Mouse (Mus musculus) Patski (cell line): ENCODE results near the gene Smg6. TPM values are rescaled to one million over a fixed set of nuclear protein-coding genes. Genes with fewer than 3 reads are reported as not detected.

Source experiments
- ATAC-seq: fragments of 100-300 bp; one replicate; pipeline ENCODE4 v1.8.0; 2021
- CTCF ChIA-PET: fragments of 350-600 bp; sonication (Branson Sonifier 250); formaldehyde crosslinking; loops from one replicate; lab custom pipeline; 2022; ENCODE audit warnings: inconsistent platforms; lab: Charles Lee
- POLR2A ChIA-PET: fragments of 350-600 bp; sonication (Branson Sonifier 250); formaldehyde crosslinking; loops from one replicate; lab custom pipeline; 2022; ENCODE audit warnings: antibody characterized with exemption, inconsistent platforms; lab: Charles Lee
- DNase-seq: peaks from one replicate; pipeline ENCODE4 v3.0.0-alpha.2; 2011; ENCODE audit warnings: low read depth, low spot score
- H3K27me3 ChIP-seq: fragments of 371-371 bp; one replicate; pipeline ENCODE4 v1.5.1; 2021
- CTCF ChIP-seq: fragments of 100-300 bp; IDR thresholded peaks from one replicate; pipeline ENCODE4 v1.5.1; 2021
- in situ Hi-C: fragments of 300-500 bp; cut with MboI; formaldehyde crosslinking; loops from 3 replicates; pipeline ENCODE4 v1.11.1; 2018; ENCODE audit warnings: low pct_unique_long_range_greater_than_20kb, mixed read lengths
- polyA plus RNA-seq: library from polyadenylated mRNA; unstranded; gene quantifications from one replicate; pipeline ENCODE4 v1.2.3, GENCODE M21; 2021

Smg6 gene
- polyA plus RNA-seq, 1 experiment from 2014 or later, result 20.5 TPM

DNA sequence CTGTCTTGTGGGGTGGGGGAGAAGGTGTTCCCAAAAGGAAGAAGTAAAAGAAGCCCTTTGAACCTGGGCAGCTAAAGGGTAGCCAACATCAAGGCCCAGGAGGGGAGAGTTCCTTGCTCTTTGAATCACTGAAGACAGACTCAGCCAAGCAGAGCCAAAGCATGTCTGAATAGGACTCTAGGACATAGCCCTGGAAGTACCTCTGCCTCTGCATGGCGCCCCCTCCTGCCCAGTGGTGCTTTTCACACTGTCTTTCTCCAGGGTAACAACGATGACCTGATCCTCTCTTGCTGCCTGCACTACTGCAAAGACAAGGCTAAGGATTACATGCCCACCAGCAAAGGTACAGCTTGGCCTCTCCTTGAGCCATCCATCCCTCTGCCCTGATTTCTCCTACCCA, 233.9 kb downstream of the Smg6 start:
- in situ Hi-C loops, result loop anchor here (5.0 kb wide), 1 partner anchor 177 kb away; no protein-coding TSS in a partner anchor
- CTCF ChIA-PET, result interaction anchor here (0.9 to 2.1 kb wide), 5 partner anchors 9 to 178 kb away, joined by 3 to 16 read pairs (median 4); no protein-coding TSS in a partner anchor
- no peak for TF ChIP-seq CTCF
- ATAC-seq (no peak), DNase-seq (no peak)
- H3K27me3 ChIP-seq, result no peaks in the 10 kb centered on the region
- POLR2A ChIA-PET, result interaction anchor here (1.0 kb wide), 1 partner anchor 13 kb away, joined by 3 read pairs; no protein-coding TSS in a partner anchor

DNA sequence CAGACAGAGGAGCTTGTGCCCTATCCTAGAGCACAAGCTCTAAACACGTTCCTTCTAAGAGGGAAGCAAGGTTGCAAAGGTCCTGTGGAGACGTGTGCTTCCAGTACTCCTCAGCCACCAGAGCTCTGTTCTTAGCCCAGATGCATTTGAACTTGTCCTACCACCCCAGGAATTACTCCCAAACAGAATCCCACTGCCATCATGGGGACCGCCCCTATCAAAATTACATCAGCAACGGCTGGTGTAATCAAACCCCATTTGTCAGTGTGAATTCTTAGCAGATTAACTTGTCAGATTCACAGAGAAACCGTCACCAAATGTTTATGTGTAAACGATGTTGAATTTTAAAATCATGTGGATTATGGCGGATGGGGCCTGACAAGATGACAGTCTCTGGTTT, 235.3 kb downstream of the Smg6 start:
- in situ Hi-C loops, result no loop called here
- TF ChIP-seq CTCF, result no peak
- POLR2A ChIA-PET, result no interaction called here
- CTCF ChIA-PET, result interaction anchor here (0.9 to 2.1 kb wide), 3 partner anchors 9 to 180 kb away, joined by 3 to 16 read pairs (median 3); no protein-coding TSS in a partner anchor
- ATAC-seq (no peak), DNase-seq (no peak)
- H3K27me3 ChIP-seq, result no peaks in the 10 kb centered on the region

DNA sequence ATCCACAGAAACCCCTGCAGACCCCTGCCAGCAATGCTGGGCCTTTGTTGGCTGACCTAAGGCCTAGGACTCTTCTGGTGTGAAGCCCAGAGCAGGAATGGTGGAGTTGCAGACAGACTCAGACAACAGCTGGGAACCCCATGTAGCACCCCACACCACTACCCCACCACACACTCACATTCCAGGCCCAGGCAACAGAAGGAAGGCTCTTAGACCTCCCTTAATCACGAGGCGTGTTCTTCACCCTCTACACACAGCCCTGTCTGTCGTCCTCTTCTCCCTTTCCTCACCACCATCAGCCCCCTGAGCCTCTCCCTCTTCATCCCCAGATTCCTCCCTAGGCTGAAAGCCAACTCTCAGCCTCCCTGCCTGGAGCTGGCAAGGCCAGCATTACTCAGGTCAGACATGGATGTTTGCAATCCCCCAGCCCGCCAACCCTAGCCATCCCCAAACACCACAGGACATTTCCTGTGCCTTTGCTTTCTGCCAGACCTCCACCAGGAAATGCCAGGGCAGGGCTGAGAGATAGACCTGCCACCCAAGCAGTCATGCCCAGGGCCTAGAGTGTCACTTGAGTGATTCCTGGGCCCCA, 235.9 kb downstream of the Smg6 start:
- in situ Hi-C loops, result no loop called here
- DNase-seq (no peak), ATAC-seq (no peak)
- no peaks in the 10 kb centered on the region for H3K27me3 ChIP-seq
- ChIA-PET CTCF (no interaction called here), POLR2A (no interaction called here)
- no peak for TF ChIP-seq CTCF

DNA sequence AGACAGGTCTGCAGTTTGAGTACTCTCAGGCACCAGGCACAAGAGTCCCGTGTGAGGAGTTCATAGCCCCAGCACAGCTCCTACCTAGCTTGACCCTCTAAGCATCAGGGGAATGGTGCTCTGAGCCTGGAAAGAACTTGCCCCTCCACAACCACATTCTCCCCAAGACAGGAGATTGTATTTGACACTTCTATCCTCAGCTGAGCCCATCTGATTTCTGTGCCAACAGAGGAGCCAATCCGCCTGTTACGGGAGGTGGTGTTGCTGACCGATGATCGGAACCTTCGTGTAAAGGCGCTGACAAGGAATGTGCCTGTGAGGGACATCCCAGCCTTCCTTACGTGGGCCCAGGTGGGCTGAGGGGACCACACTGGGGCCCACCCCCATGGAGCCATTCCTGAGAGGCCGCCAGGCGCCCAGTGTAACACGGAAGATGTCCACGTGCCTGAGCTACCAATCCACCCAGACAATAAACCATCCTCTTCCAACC, 237.0 kb downstream of the Smg6 start:
- POLR2A ChIA-PET, result interaction anchor here (0.8 kb wide), 1 partner anchor 179 kb away, joined by 3 read pairs; no protein-coding TSS in a partner anchor
- CTCF ChIA-PET, result no interaction called here
- no peak for DNase-seq
- in situ Hi-C loops, result no loop called here
- ATAC-seq, result no peak
- TF ChIP-seq CTCF, result no peak
- H3K27me3 ChIP-seq, result no peaks in the 10 kb centered on the region

DNA sequence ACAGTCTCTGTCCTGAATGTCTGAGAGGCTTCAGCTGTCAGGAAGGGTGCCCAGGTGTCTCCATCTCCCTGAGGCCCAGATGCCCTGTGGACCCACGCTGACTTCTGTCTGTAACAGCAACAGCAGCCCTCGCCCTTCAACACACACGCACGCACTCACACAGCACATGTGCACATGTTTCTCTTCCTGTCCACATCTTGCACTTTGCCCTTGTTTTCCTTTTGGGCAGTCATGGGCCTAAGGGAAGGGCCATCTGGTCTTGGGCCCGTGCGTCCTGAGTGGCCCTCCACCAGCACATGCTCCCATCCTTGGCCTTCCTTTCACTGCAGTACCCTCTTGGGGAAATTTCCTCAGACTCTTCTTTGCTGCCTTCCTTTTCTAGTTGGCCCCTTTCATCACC, 237.8 kb downstream of the Smg6 start:
- POLR2A ChIA-PET, result interaction anchor here (0.8 kb wide), 1 partner anchor 179 kb away, joined by 3 read pairs; no protein-coding TSS in a partner anchor
- H3K27me3 ChIP-seq, result no peaks in the 10 kb centered on the region
- in situ Hi-C loops, result no loop called here
- CTCF ChIA-PET, result no interaction called here
- no peak for DNase-seq
- no peak for ATAC-seq
- TF ChIP-seq CTCF, result no peak

DNA sequence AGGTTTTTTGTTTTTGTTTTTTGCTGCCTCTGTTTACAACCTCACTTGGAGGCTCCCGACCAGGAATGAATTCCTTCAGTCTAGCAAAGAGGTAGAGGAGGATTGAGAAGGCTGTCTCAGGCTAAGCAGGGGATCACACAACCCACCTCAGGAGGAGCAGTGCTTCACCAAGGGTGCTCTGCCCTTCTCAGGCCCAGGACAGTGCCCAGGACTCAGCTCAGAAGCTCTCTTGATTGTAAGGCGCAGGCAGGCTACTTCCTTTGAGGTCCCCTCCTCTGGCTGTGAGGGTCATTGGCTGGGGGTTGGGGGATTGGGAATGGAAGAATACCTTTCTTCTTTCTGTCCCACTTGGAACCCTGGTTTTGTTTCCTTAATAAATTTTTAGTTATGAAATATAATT, 238.4 kb downstream of the Smg6 start:
- H3K27me3 ChIP-seq, result no peaks in the 10 kb centered on the region
- CTCF ChIA-PET, result no interaction called here

DNA sequence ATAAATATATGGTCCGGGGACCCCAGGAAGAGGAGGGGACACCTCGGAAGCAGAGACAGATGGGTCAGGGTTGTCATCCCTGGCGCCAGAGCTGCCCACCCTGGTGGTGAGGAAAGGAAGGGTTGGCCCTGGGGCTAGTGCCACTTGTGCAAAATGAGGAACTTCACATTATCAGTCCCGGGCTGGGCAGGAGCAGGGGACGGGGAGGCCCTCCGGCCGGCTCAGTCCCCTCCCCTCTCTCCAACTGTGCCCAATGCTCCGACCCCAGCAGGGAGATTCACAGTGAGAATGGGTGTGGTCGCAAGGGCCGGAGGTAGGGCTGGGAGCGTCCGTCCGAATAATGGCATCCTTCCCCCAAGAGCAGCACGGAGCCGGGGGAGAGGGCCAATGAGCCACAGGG, 239.1 kb downstream of the Smg6 start:
- ATAC-seq (no peak), DNase-seq (no peak)
- H3K27me3 ChIP-seq, result no peaks in the 10 kb centered on the region
- no peak for TF ChIP-seq CTCF
- ChIA-PET POLR2A (interaction anchor here (0.7 kb wide), 1 partner anchor 198 kb away, joined by 3 read pairs; no protein-coding TSS in a partner anchor), CTCF (interaction anchor here (1.1 to 1.7 kb wide), 2 partner anchors 176 to 184 kb away, joined by 3 to 7 read pairs; no protein-coding TSS in a partner anchor)
- in situ Hi-C loops, result no loop called here

More for the DNA sequence above, 238.4 kb downstream of the Smg6 start:
- DNase-seq (no peak), ATAC-seq (no peak)
- in situ Hi-C loops, result no loop called here
- POLR2A ChIA-PET, result no interaction called here
- TF ChIP-seq CTCF, result no peak

DNA sequence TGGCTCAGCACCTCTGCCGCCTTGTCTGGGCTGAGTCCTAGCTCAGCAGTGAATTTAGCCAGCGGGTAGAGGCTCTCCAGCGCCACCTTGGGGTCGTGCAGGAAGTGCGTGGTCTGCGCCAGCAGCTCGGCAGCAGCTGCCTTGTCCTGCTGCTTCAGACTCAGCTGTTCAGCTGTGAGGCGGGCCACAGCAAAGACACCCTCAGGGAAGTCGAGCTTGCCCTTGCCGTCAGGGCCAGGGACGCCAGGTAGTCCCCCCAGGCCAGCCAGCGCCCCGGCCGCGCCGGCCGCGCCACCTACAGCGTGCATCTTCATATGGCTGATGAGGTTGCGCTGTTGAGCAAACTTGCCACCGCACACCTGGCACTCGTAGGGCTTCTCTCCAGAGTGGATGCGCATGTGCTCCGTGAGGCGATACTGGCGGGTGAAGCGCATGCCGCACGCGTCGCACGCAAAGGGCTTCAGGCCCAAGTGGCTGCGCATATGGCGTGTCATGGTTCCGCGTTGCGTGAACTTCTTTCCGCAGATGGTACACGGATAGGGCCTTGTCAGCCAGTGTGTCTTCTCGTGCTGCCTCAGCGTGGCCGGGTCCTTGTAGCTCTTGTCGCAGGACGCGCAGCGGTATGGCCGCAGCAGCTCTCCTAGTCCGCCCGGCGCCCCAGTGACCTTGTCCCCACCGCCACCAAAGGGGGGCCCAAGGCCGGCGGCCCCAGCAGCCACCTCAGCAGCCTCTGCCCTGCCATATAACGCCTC, 240.0 kb downstream of the Smg6 start:
- POLR2A ChIA-PET, result interaction anchor here (0.7 kb wide), 1 partner anchor 198 kb away, joined by 3 read pairs; no protein-coding TSS in a partner anchor
- DNase-seq, result no peak
- TF ChIP-seq CTCF, result no peak
- H3K27me3 ChIP-seq, result no peaks in the 10 kb centered on the region
- no peak for ATAC-seq
- in situ Hi-C loops, result no loop called here
- CTCF ChIA-PET, result interaction anchor here (1.0 to 1.7 kb wide), 3 partner anchors 177 to 220 kb away, joined by 3 to 7 read pairs (median 3); no protein-coding TSS in a partner anchor

DNA sequence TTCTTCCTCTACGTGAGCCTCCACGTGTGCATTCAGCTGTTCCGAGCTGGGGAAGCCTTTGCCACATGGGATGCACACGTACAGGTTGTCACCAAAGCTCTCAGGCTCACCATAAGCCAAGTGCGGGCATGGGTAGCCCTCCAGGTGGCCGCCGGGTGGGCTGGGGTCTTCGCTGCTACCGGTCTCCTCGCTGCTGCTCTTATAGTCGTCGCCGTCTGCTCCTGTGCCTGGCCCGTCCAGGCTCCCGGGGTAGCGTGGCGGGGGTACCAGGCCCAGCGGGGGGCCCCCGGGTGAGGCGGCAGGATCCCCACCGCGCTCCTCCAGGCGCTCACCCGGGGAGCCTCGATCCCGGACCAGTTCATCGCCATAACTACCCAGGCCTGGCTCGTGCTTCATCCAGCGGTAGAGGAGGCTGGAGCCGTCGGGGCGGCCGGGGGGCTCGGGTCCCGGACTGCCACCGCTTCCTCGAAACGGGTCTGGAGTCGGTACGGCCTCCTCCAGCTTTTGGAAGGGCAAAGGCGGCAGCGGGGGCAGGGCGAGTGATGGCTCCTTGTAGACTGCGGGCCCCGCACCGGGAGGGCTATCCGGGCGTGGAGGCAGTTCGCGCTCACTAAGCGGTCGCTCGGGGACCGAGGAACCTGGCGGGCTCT, 240.7 kb downstream of the Smg6 start:
- in situ Hi-C loops, result no loop called here
- ATAC-seq (no peak), DNase-seq (no peak)
- no peaks in the 10 kb centered on the region for H3K27me3 ChIP-seq
- no peak for TF ChIP-seq CTCF
- POLR2A ChIA-PET, result no interaction called here
- CTCF ChIA-PET, result interaction anchor here (1.0 to 1.7 kb wide), 2 partner anchors 185 to 221 kb away, joined by 3 to 7 read pairs; no protein-coding TSS in a partner anchor
